9 mouse cellular contexts compared by ENCODE assay signal in genomic region chr7:29043016-29043673, GRCm38 (mm10).
A peak's percentile ranks its signal among the peaks of the same experiment; 100 is the strongest.
DNase-seq lines count a peak whose midpoint lies in the region; ATAC-seq and TF ChIP-seq lines count a peak whose summit lies in the region.
"Had no signal": no experiment of that assay in that cellular context is flagged by ENCODE, and none has a peak within 500 bp of the region (broad histone marks: within the 10 kb centered on the region; RNA-seq: fewer than 3 reads in every experiment).

No protein-coding gene starts in this region.

- H3K9me3 ChIP-seq in embryonic facial prominence, embryonic 12.5 days = no peaks in the 10 kb centered on the region
- H3K9me3 ChIP-seq in stomach, embryonic 16.5 days (replicated peaks; ENCODE audit: control insufficient read depth, low read length) = no peaks in the 10 kb centered on the region; the same call in 1 of the 2 replicates

- H3K27me3 ChIP-seq in liver, adult 2 months (ENCODE audit: control insufficient read depth, insufficient read depth, low read length) = 0 out of 2 replicates have a peak, but pooled peaks cover 8% of the 10 kb centered on the region
- peaks cover 4% of the 10 kb centered on the region; the same call in 1 of the 2 replicates for H3K27me3 ChIP-seq in embryonic facial prominence, embryonic 12.5 days
- no peaks in the 10 kb centered on the region for H3K27me3 ChIP-seq in stomach, embryonic 16.5 days (ENCODE audit: control insufficient read depth, insufficient read depth, low read length)
- H3K27me3 ChIP-seq: limb, embryonic 13.5 days had no signal

- intact Hi-C loops in heart, postnatal 10 days (cut with DNase I) = loop anchor here (5.0 to 10.0 kb wide), 2 partner anchors 246 to 482 kb away; no protein-coding TSS in a partner anchor

- no peak for TF ChIP-seq POLR2A in liver, adult 2 months (IDR thresholded peaks at IDR 0.05; ENCODE audit: extremely low read depth, insufficient read depth, low read length)

- H3K4me1 ChIP-seq in liver, adult 2 months (ENCODE audit: control insufficient read depth, insufficient read depth, low read length) = peaks cover 3% of the 10 kb centered on the region; the same call in 1 of the 2 replicates
- H3K4me1 ChIP-seq in embryonic facial prominence, embryonic 12.5 days = peaks cover 18% of the 10 kb centered on the region; the same call in 1 of the 2 replicates
- H3K4me1 ChIP-seq in stomach, embryonic 16.5 days (ENCODE audit: control insufficient read depth, insufficient read depth, low read length) = peaks cover 36% of the 10 kb centered on the region

- H3K9ac ChIP-seq in liver, adult 2 months (ENCODE audit: low read depth, low read length) = no peak overlapping the region
- H3K9ac ChIP-seq in embryonic facial prominence, embryonic 12.5 days = no peak overlapping the region
- peak overlapping the region; percentile 46 for H3K9ac ChIP-seq in stomach, embryonic 16.5 days (ENCODE audit: low read length)
- H3K9ac ChIP-seq: limb, embryonic 13.5 days had no signal

- TF ChIP-seq CTCF in liver, adult 2 months (IDR thresholded peaks at IDR 0.05; ENCODE audit: low read depth, low read length) = no peak

- peak overlapping the region; percentile 2; the same call in 1 of the 2 replicates for H3K27ac ChIP-seq in liver, adult 2 months (replicated peaks; ENCODE audit: insufficient read depth, low read depth, low read length)
- H3K27ac ChIP-seq in embryonic facial prominence, embryonic 12.5 days = 0 out of 2 replicates have a peak overlapping the region, but pooled peaks have one; percentile 17
- peak overlapping the region; percentile 84 for H3K27ac ChIP-seq in stomach, embryonic 16.5 days (ENCODE audit: low read length)
- H3K27ac ChIP-seq: limb, embryonic 13.5 days had no signal

- H3K4me3 ChIP-seq in liver, adult 2 months (ENCODE audit: insufficient read depth, low read depth, low read length) = no peak overlapping the region
- no peak overlapping the region for H3K4me3 ChIP-seq in embryonic facial prominence, embryonic 12.5 days
- peak overlapping the region; percentile 24 for H3K4me3 ChIP-seq in stomach, embryonic 16.5 days (replicated peaks; ENCODE audit: low read length)
- H3K4me3 ChIP-seq: limb, embryonic 13.5 days had no signal

- DNase-seq in liver, adult 2 months (ENCODE audit: extremely low read depth, low read depth, low spot score) = peak; percentile 83
- no peak for DNase-seq in liver
- peak; percentile 78 to 82 for DNase-seq in heart, postnatal 10 days
- peak; percentile 74 to 83 for DNase-seq in kidney, postnatal 4 days
- DNase-seq in lung, postnatal 25 days (ENCODE audit: low spot score) = peak; percentile 73
- no peak for DNase-seq in testis, postnatal 10 days (ENCODE audit: low spot score)

- no peaks in the 10 kb centered on the region for H3K36me3 ChIP-seq in liver, adult 2 months (ENCODE audit: control insufficient read depth, insufficient read depth, low read length)
- H3K36me3 ChIP-seq in embryonic facial prominence, embryonic 12.5 days = no peaks in the 10 kb centered on the region
- H3K36me3 ChIP-seq in stomach, embryonic 16.5 days (ENCODE audit: control insufficient read depth, insufficient read depth, low read length) = no peaks in the 10 kb centered on the region
- H3K36me3 ChIP-seq: limb, embryonic 13.5 days had no signal

- no peak overlapping the region for H3K4me2 ChIP-seq in embryonic facial prominence, embryonic 12.5 days (replicated peaks)
- peak overlapping the region; percentile 46 for H3K4me2 ChIP-seq in stomach, embryonic 16.5 days (ENCODE audit: low read depth, low read length)

- ATAC-seq in embryonic facial prominence, embryonic 12.5 days (ENCODE audit: insufficient number of reproducible peaks, insufficient read depth, low FRiP score, low TSS enrichment) = no peak
- peak; percentile 56; the same call in 1 of the 2 replicates for ATAC-seq in stomach, embryonic 16.5 days (ENCODE audit: insufficient read depth, low FRiP score)

- WGBS in liver, adult 2 months = 40% methylated on average over 19 of the region's 19 CpGs
- 71% methylated on average over 19 of the region's 19 CpGs for WGBS in embryonic facial prominence, embryonic 12.5 days
- 25% methylated on average over 19 of the region's 19 CpGs for WGBS in stomach, embryonic 16.5 days

- H3K79me2 ChIP-seq in liver, adult 2 months (ENCODE audit: control insufficient read depth, insufficient read depth, low read length) = no peaks in the 10 kb centered on the region

Comparison
In these comparisons a context has a peak if more than half of its experiments do, and no peak if none do; other contexts are left out.
1. DNase-seq: peak in liver, adult 2 months (single experiment), heart, postnatal 10 days (2 of 2), kidney, postnatal 4 days (2 of 2) and lung, postnatal 25 days (single experiment); none in liver (single experiment) and testis, postnatal 10 days (single experiment).
2. H3K27ac ChIP-seq: peak in every context shown above with its lines; median percentile 84 in stomach, embryonic 16.5 days; 17 in embryonic facial prominence, embryonic 12.5 days; 2 in liver, adult 2 months.